Mouse (Mus musculus): ENCODE data around the gene Cdkn1b.

- TF ChIP-seq CTCF (IDR thresholded peaks at IDR 0.05; ENCODE audit: extremely low read depth, insufficient read depth, insufficient read length, insufficient replicate concordance) (no peak), POLR2A (IDR thresholded peaks at IDR 0.05; ENCODE audit: low read depth, low read length) (no peak)
These were observed 23.7 kb downstream of the Cdkn1b start for GRCm38 (mm10) chr6:134943759-134944407.

Measured in spleen, adult 2 months (tissue).